Mouse (Mus musculus) liver, postnatal 0 days (tissue): ENCODE measurements around the gene Chst15. TPM values are rescaled to one million over a fixed set of nuclear protein-coding genes. Genes with fewer than 3 reads are reported as not detected.

Source experiments
- ATAC-seq: fragments of 200-750 bp; cut with Nextera tagmentation; 2 replicates; pipeline ENCODE4 v1.8.0; 2017; ENCODE audit warnings: mild to moderate bottlenecking, moderate library complexity
- DNase-seq: peaks from one replicate; pipeline ENCODE4 v3.0.0-alpha.2; 2016
- H3K27ac ChIP-seq: fragments of 300-500 bp; sonication (generic); 2 replicates; pipeline ENCODE4 v1.5.1; 2014; ENCODE audit warnings: antibody characterized with exemption, moderate library complexity, mild to moderate bottlenecking, low read depth
- H3K27me3 ChIP-seq: fragments of 300-500 bp; sonication (generic); 2 replicates; pipeline ENCODE4 v1.6.1; 2014; ENCODE audit warnings: low read length, control low read depth, mixed read lengths; ENCODE audit not compliant: insufficient read depth
- H3K36me3 ChIP-seq: fragments of 300-500 bp; sonication (generic); replicated peaks from 2 replicates; pipeline ENCODE4 v1.6.1; 2014; ENCODE audit warnings: mild to moderate bottlenecking, control low read depth, low read length, moderate library complexity, mixed read lengths; ENCODE audit not compliant: insufficient read depth
- H3K4me1 ChIP-seq: fragments of 300-500 bp; sonication (generic); 2 replicates; pipeline ENCODE4 v1.6.1; 2014; ENCODE audit warnings: antibody characterized with exemption, mild to moderate bottlenecking, control low read depth; ENCODE audit not compliant: insufficient read depth
- H3K4me2 ChIP-seq: fragments of 300-500 bp; sonication (generic); 2 replicates; pipeline ENCODE4 v1.6.1; 2014; ENCODE audit warnings: low read depth, mild to moderate bottlenecking, low read length, moderate library complexity, mixed read lengths
- H3K4me3 ChIP-seq: fragments of 300-500 bp; sonication (generic); 2 replicates; pipeline ENCODE4 v1.5.1; 2014; ENCODE audit warnings: low read depth, low read length
- H3K9ac ChIP-seq: fragments of 300-500 bp; sonication (generic); replicated peaks from 2 replicates; pipeline ENCODE4 v1.6.1; 2014; ENCODE audit warnings: mild to moderate bottlenecking, moderate library complexity
- H3K9me3 ChIP-seq: fragments of 300-500 bp; sonication (generic); 2 replicates; pipeline ENCODE4 v1.6.1; 2016; ENCODE audit warnings: mild to moderate bottlenecking, control low read depth, low read length, mixed read lengths
- CTCF ChIP-seq: sonication (generic); IDR thresholded peaks from 2 replicates; pipeline ENCODE4 v1.5.1; 2016; ENCODE audit warnings: antibody characterized with exemption, low read depth
- EP300 ChIP-seq: IDR thresholded peaks from 2 replicates; pipeline ENCODE4 v1.6.1; 2016; ENCODE audit warnings: antibody characterized with exemption, low read depth, mild to moderate bottlenecking
- WGBS: fragments of 180-500 bp; shearing (Covaris S2); extraction: QIAGEN DNeasy Blood & Tissue Kit; methylation state at CpG from one replicate; pipeline ENCODE4 v1.1.7; 2014; ENCODE audit not compliant: insufficient replicate concordance; 5-methylcytosine and 5-hydroxymethylcytosine counted together
- polyA plus RNA-seq: library from polyadenylated mRNA; unstranded; fragments of >200 nt; fragmentation: Nextera tagmentation; extraction: Ambion mirVana; gene quantifications from 2 replicates; pipeline ENCODE4 v1.2.1, GENCODE M21; 2015

Gene Chst15
- 4.2 and 5.4 TPM in 2 replicates for polyA plus RNA-seq

GRCm38 (mm10) chr7:132317036-132317541, at the start of gene Chst15:
Gene Chst15 (minus strand): TSS chr7:132317228.
- peak within 1 kb of the TSS; percentile 90 for H3K9ac ChIP-seq
- peak within 1 kb of the TSS; percentile 96 for H3K27ac ChIP-seq
- DNase-seq = peak; percentile 77
- WGBS = under 1% methylated on average over 34 of the region's 34 CpGs
- TF ChIP-seq CTCF (no peak; the same call in 1 of the 2 replicates), EP300 (no peak)
- no peaks in the 10 kb centered on the region for H3K36me3 ChIP-seq
- H3K4me3 ChIP-seq = peak within 1 kb of the TSS; percentile 74
- peaks cover 20% of the 10 kb centered on the region; the same call in 1 of the 2 replicates for H3K27me3 ChIP-seq
- peaks cover 29% of the 10 kb centered on the region for H3K4me1 ChIP-seq
- peak within 1 kb of the TSS; percentile 93 for H3K4me2 ChIP-seq
- no peaks in the 10 kb centered on the region for H3K9me3 ChIP-seq
- ATAC-seq = peak; percentile 72

- DNase-seq (no peak), ATAC-seq (peak; percentile 29; the same call in 1 of the 2 replicates)
- 40% methylated on average over 5 of the region's 5 CpGs for WGBS
Observed at GRCm38 (mm10) chr7:132365703-132366384, 48.8 kb upstream of the Chst15 start.

GRCm38 (mm10) chr7:132365111-132365510, 48.1 kb upstream of the Chst15 start:
- Histone ChIP-seq H3K4me3 (no peak overlapping the region), H3K27ac (no peak overlapping the region), H3K9ac (no peak overlapping the region), H3K36me3 (no peaks in the 10 kb centered on the region), H3K4me1 (peaks cover 10% of the 10 kb centered on the region; the same call in 1 of the 2 replicates), H3K9me3 (no peaks in the 10 kb centered on the region), H3K4me2 (peak overlapping the region; percentile 42; the same call in 1 of the 2 replicates), H3K27me3 (no peaks in the 10 kb centered on the region)
- DNase-seq (no peak), ATAC-seq (no peak)
- 36% methylated on average over 5 of the region's 5 CpGs for WGBS
- no peak for TF ChIP-seq EP300
- no peak for TF ChIP-seq CTCF

More at GRCm38 (mm10) chr7:132365703-132366384, 48.8 kb upstream of the Chst15 start:
- Histone ChIP-seq H3K9ac (no peak overlapping the region), H3K36me3 (no peaks in the 10 kb centered on the region), H3K4me2 (peak overlapping the region; percentile 42; the same call in 1 of the 2 replicates), H3K4me3 (no peak overlapping the region), H3K27ac (peak overlapping the region; percentile 4; the same call in 1 of the 2 replicates), H3K4me1 (peaks cover 10% of the 10 kb centered on the region; the same call in 1 of the 2 replicates), H3K27me3 (no peaks in the 10 kb centered on the region), H3K9me3 (no peaks in the 10 kb centered on the region)
- TF ChIP-seq CTCF (no peak), EP300 (no peak)

- H3K4me1 ChIP-seq = peaks cover 11% of the 10 kb centered on the region; the same call in 1 of the 2 replicates
- WGBS = 31% methylated on average over 5 of the region's 5 CpGs
- no peak overlapping the region for H3K9ac ChIP-seq
- ATAC-seq = no peak
- H3K27me3 ChIP-seq = no peaks in the 10 kb centered on the region
- TF ChIP-seq EP300 (no peak), CTCF (no peak)
- no peak overlapping the region for H3K4me3 ChIP-seq
- no peak for DNase-seq
- H3K9me3 ChIP-seq = no peaks in the 10 kb centered on the region
- H3K36me3 ChIP-seq = no peaks in the 10 kb centered on the region
- no peak overlapping the region for H3K27ac ChIP-seq
- H3K4me2 ChIP-seq = 0 out of 2 replicates have a peak overlapping the region, but pooled peaks have one; percentile 42
Observed at GRCm38 (mm10) chr7:132364506-132364905, 47.5 kb upstream of the Chst15 start.

GRCm38 (mm10) chr7:132360336-132360735, 43.3 kb upstream of the Chst15 start:
- peaks cover 20% of the 10 kb centered on the region for H3K4me1 ChIP-seq
- no peak for ATAC-seq
- H3K9me3 ChIP-seq = no peaks in the 10 kb centered on the region
- TF ChIP-seq EP300 = no peak
- no peak for TF ChIP-seq CTCF
- H3K27ac ChIP-seq = no peak overlapping the region
- H3K27me3 ChIP-seq = no peaks in the 10 kb centered on the region
- no peak overlapping the region for H3K4me2 ChIP-seq
- H3K4me3 ChIP-seq = no peak overlapping the region
- DNase-seq = no peak
- H3K36me3 ChIP-seq = no peaks in the 10 kb centered on the region
- no peak overlapping the region for H3K9ac ChIP-seq
- WGBS = 50% methylated on average over 4 of the region's 4 CpGs

- ATAC-seq (peak; percentile 68), DNase-seq (peak; percentile 45)
- no peak overlapping the region for H3K9ac ChIP-seq
- peak overlapping the region; percentile 44 for H3K27ac ChIP-seq
- peak; percentile 8; the same call in 1 of the 2 replicates for TF ChIP-seq CTCF
- TF ChIP-seq EP300 = 0 out of 2 replicates have a peak, but pooled peaks have one; percentile 21
- WGBS = 20% methylated on average over 4 of the region's 4 CpGs
- no peaks in the 10 kb centered on the region for H3K36me3 ChIP-seq
- H3K4me3 ChIP-seq = no peak overlapping the region
- no peaks in the 10 kb centered on the region for H3K27me3 ChIP-seq
- no peak overlapping the region for H3K4me2 ChIP-seq
- peaks cover 12% of the 10 kb centered on the region for H3K4me1 ChIP-seq
- H3K9me3 ChIP-seq = no peaks in the 10 kb centered on the region
Observed at GRCm38 (mm10) chr7:132358709-132359108, 41.7 kb upstream of the Chst15 start.
